Mouse (Mus musculus) bone marrow, adult 2 months (tissue): ENCODE measurements around the gene Gm44973.

Source experiments
- CTCF ChIP-seq: fragments of 200-500 bp; IDR thresholded peaks from 2 replicates; pipeline ENCODE4 v1.5.1; 2011; ENCODE audit warnings: low read length, control low read depth; ENCODE audit not compliant: control insufficient read depth, insufficient read depth
- POLR2A ChIP-seq: fragments of 200-500 bp; IDR thresholded peaks from 2 replicates; pipeline ENCODE4 v1.6.1; 2011; ENCODE audit warnings: low read depth, mild to moderate bottlenecking, control low read depth, low read length, borderline replicate concordance; ENCODE audit not compliant: control insufficient read depth

- TF ChIP-seq CTCF (no peak), POLR2A (no peak)
Measured at GRCm38 (mm10) chr7:5053456-5054179, 38.3 kb downstream of the Gm44973 start.
